Mouse (Mus musculus) central nervous system, embryonic 14 days (tissue): ENCODE data around the gene Smim13. TPM values are rescaled to one million over a fixed set of nuclear protein-coding genes. Genes with fewer than 3 reads are reported as not detected.

ENCODE experiments used
- polyA plus RNA-seq: library from polyadenylated mRNA; depleted of rRNA; stranded (reverse); fragments of >200 nt; gene quantifications from 2 replicates; pipeline ENCODE4 v1.2.3, GENCODE M21; 2012; rRNA removed

Gene Smim13
- polyA plus RNA-seq: 15.3 and 16.1 TPM in 2 replicates

GRCm38 (mm10) chr13:41249538-41250317, at the start of gene Smim13:
Smim13 (plus strand) TSS chr13:41249844.

DNA sequence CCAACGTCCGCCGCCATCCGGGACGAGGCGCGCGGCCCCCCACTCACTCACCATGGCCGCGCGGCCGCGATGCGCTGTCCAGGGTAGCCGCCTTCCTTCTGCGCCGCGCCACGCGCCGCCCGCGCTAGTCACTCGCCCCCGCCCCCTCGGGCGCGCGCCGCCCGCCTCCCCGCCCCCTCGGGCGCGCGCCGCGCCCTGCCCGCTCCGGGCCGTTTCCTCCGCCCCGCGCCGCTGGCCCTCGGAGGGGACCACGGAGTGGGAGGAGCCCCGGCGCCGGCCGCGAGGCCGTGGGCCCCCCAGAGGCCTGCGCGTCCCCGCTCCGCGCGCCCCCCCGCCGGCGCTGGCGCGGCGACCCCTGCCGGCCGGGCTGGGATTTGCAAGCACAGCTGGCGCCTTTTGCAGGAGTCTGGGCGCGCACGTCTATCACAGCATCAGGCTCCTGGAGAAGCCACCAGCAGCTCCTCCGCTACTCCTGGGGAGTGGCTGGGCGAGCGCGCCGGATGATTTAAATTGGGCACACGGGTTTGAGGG, 29.3 kb upstream of the Smim13 start, which contains the start of gene Elovl2:
TSS of gene Elovl2 (minus strand) at position 102 of the 531 bp plus-strand sequence.

DNA sequence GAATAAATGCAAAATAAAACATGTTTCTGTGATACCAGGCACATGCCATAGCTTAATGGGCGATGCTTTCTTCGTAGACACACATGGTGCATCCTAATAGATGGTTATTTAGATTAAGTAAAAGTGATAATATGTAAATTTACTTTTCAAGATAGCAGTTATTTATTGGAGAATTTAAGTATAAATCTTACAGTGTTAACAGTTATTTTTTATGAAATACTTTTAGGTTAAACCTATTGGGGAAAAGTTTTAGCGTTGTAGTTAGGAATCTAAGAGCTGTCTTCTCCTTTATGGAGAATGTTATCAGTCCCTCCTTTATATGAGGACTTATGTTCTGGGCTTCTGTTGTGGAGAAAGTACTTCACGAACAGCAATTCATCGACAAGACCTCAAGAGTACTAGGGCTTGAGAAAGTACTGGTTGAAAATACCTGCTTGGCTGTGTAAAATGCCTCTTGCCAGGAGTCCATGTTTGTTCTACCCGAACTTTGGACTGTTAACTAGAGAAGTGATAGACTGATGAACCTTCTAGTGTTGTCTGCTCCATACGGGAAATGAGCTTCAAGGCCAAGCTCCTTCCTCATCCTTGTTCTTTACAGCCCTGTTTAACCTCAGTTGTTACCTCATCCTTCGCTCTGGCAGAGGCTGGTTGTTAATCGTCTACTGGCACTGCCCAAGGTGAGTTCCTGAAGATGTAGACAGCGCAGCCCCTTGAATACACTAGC, 24.4 kb downstream of the Smim13 start, which contains the start of gene Gm17364:
TSS of gene Gm17364 (minus strand) at position 51 of the 724 bp plus-strand sequence.

Other genes starting within 250 kb of the Smim13 start
- gene Pak1ip1, start 248.8 kb upstream of the Smim13 start, polyA plus RNA-seq: 64.3 and 75.2 TPM in 2 replicates
- gene Tmem14c, start 233.6 kb upstream of the Smim13 start, polyA plus RNA-seq: 71.2 and 76.9 TPM in 2 replicates
- 1.4 and 1.6 TPM in 2 replicates for gene Mak, start 170.1 kb upstream of the Smim13 start, polyA plus RNA-seq
- 0.06 TPM in 1 of 2 replicates, not detected in the other for gene Gcm2, start 138.8 kb upstream of the Smim13 start, polyA plus RNA-seq
- 0.01 and 0.04 TPM in 2 replicates for gene Sycp2l, start 135.5 kb upstream of the Smim13 start, polyA plus RNA-seq
- 25.1 and 30.4 TPM in 2 replicates for gene Elovl2, start 29.4 kb upstream of the Smim13 start, polyA plus RNA-seq
- not detected in 2 replicates for gene Gm17364, start 24.1 kb downstream of the Smim13 start, polyA plus RNA-seq
- 14.3 and 15.2 TPM in 2 replicates for gene Nedd9, start 237.5 kb downstream of the Smim13 start, polyA plus RNA-seq